Mouse (Mus musculus): ENCODE data around the gene Pcgf1.

Gene Pcgf1

GRCm38 (mm10) chr6:83101688-83102556, 24.3 kb downstream of the Pcgf1 start:
- peak; percentile 67 for DNase-seq (ENCODE audit: low read depth)

GRCm38 (mm10) chr6:83103130-83103650, 25.5 kb downstream of the Pcgf1 start:
- no peak for DNase-seq (ENCODE audit: low read depth)

DNA sequence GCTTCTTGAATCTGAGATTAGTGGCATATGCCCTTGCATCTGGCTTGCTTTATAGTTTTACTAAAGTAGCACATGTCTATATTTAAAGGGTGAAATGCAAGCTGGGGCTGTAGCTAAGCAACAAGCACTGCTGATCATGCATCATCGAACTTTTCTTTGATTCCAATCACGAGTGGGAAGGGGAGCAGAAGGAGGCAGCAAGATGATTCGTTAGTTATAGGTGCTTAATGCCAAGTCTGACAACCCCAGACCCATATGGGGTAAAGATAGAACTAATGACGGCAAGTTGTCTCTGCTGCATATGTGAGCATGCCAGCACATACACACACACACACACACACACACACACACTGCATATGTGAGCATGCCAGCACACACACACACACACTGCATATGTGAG, 26.5 kb downstream of the Pcgf1 start:
- no peak for DNase-seq (ENCODE audit: low read depth)

DNA sequence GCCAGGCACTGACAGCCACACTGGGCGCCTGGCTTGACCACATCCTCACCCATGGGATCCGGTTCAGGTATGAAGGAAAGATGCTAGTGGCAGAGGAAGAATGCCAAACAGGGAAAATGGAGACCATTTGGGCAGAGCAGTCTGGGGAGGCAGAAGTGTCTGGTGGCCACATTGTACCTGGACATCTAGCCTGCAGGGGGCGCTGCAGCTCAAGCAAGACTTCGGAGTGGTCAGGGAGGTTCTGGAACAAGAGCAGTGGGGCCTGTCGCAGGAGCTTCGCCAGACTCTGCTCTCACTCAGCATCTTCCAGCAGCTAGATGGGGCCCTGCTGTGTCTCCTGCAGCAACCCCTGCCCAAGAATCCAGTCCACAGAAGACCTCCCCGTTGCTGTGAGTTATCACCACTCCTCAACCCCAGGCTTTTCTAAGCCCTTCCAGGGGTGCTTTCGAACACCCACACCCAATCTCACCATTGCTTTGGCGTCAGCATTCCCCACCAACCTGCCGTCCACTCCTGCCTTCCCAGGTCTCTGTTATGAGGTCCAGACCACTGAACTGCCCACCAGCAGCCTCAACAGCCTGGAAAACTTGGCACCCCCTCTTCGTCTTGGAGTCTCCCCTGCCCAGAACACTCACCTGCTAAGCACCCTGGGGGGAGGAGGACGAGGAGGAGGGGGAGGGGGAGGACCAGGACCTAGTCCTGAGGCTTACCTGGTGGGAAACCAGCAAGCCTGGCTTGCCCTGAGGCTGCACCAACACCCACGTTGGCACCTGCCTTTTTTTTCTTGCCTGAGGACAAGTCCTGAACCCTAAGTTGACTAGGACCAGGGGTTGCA, 30.1 kb downstream of the Pcgf1 start:
- DNase-seq (ENCODE audit: low read depth) = peak; percentile 89

- peak; percentile 82 for DNase-seq (ENCODE audit: low read depth)
Observed at GRCm38 (mm10) chr6:83108762-83109668, 31.3 kb downstream of the Pcgf1 start, which contains the start of gene Mrpl53. Gene Mrpl53 (plus strand): TSS chr6:83109040.

GRCm38 (mm10) chr6:83111510-83112136, 34.0 kb downstream of the Pcgf1 start:
- DNase-seq (ENCODE audit: low read depth) = no peak

DNA sequence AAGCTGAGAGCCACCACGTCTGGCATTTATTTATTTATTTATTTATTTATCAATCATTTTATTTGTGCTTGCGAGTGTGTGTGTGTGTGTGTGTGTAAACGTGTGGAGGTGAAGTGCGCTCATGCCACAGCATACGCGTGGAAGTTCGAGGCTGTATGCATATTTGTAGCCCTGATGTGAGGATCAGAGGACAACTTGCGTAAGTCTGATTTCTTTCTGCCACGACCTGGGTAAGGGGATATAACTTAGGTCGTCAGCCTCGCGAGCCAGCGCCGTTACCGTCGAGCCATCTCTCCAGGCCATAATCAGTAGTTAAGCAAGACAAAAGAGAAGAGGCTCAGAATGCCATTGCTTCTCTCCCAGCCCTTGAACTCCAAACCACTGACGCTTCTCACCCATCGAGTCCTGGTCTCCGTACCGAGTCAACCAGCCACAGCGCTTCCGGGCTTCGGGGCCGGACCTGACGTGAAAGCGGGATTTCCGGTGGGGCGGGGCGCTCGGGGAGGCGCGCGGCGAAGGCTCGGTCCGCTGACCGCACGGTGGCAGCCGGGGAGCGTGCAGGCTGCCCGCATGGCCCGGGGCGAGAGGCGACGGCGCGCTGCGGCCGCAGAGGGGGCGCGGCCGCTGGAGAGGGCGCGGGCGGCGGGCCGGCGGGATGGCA, 37.5 kb downstream of the Pcgf1 start, which contains the start of gene Mogs:
Gene Mogs, plus strand, starts transcription at position 486 of the 661 bp plus-strand sequence.
- DNase-seq (ENCODE audit: low read depth) = peak; percentile 91

DNA sequence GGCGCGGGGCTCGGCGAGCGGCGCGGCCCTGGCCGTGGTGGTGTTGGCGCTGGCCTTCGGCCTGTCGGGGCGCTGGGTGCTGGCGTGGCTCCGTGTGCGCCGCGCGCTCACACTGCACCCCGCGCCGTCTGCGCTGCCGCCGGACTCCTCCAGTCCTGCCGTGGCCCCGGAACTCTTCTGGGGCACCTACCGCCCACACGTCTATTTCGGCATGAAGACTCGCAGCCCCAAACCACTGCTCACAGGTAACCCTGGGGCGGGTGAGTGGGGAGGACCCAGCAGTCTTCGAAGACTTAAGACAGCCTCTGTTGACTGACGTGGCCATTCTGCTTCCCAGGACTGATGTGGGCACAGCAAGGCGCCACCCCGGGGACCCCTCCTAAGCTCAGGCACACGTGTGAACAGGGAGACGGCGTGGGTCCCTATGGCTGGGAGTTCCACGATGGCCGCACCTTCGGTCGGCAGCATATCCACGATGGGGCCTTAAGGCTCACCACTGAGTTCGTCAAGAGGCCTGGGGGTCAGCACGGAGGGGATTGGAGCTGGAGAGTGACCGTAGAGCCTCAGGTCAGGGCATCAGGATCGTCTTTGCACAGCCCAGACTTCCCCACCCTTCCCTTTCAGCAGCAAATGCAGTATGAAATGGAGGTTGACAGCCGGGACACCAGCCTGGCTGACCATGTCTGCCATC, 38.2 kb downstream of the Pcgf1 start:
- peak; percentile 35 for DNase-seq (ENCODE audit: low read depth)

GRCm38 (mm10) chr6:83116373-83117164, 38.9 kb downstream of the Pcgf1 start:
- DNase-seq (ENCODE audit: low read depth) = no peak

DNA sequence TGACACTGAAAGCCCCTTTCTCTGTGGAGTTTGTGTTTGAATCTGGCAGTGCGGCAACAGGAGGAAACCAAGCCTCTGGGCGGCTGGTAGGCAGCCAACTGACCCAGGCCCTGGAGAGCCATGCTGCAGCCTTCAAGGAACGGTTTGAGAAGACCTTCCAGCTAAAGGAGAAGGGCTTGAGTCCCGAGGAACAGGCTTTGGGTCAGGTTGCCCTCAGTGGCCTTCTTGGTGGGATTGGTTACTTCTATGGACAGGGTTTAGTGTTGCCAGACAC, 39.4 kb downstream of the Pcgf1 start:
- no peak for DNase-seq (ENCODE audit: low read depth)

DNA sequence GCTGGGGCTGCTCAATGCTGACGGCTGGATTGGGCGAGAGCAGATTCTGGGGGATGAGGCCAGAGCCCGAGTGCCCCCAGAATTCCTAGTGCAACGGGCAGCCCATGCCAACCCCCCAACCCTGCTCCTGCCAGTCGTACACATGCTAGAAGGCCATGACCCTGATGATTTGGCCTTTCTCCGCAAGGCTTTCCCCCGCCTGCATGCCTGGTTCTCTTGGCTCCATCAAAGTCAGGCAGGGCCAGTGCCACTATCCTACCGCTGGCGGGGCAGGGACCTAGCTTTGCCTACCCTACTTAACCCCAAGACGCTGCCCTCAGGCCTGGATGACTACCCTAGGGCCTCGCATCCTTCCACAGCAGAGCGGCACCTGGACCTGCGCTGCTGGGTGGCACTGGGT, 39.9 kb downstream of the Pcgf1 start:
- DNase-seq (ENCODE audit: low read depth) = no peak

DNA sequence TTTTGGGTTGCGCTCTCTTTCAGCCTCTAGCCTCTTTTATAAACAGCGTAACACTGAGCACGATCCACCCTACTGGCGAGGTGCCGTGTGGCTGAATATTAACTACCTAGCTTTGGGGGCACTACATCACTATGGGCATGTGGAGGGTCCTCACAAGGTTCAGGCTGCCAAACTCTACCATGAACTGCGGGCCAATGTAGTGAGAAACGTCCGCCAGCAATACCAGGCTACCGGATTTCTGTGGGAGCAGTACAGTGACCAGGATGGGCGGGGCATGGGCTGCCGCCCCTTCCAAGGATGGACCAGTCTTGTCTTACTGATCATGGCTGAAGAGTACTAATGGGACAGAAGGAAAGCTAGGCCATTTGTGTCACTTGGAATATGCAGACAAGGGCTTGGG, 40.7 kb downstream of the Pcgf1 start:
- DNase-seq (ENCODE audit: low read depth) = no peak

- DNase-seq (ENCODE audit: low read depth) = peak; percentile 90
Observed at GRCm38 (mm10) chr6:83118825-83119733, 41.4 kb downstream of the Pcgf1 start.

DNA sequence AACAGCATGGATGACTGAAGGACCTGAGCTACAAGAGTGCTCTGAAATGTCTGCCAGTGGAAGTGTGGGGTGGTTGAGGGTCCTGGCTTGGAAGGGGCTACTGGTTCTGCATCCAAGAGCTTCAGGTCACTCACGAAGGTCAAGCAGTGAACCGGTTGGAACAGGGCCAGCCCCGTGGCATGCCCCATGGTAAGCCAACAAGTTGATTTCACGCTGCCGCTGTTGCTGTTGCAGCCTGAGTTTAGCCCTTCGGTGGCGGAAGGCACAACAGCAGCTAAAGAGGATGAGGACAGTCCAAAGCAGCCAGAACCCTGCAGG, 42.0 kb downstream of the Pcgf1 start:
- DNase-seq (ENCODE audit: low read depth) = no peak

- DNase-seq (ENCODE audit: low read depth) = peak; percentile 100
Observed at GRCm38 (mm10) chr6:83120930-83121862, 43.5 kb downstream of the Pcgf1 start, which contains the start of gene Wbp1. Gene Wbp1 (minus strand): TSS chr6:83121559.

DNA sequence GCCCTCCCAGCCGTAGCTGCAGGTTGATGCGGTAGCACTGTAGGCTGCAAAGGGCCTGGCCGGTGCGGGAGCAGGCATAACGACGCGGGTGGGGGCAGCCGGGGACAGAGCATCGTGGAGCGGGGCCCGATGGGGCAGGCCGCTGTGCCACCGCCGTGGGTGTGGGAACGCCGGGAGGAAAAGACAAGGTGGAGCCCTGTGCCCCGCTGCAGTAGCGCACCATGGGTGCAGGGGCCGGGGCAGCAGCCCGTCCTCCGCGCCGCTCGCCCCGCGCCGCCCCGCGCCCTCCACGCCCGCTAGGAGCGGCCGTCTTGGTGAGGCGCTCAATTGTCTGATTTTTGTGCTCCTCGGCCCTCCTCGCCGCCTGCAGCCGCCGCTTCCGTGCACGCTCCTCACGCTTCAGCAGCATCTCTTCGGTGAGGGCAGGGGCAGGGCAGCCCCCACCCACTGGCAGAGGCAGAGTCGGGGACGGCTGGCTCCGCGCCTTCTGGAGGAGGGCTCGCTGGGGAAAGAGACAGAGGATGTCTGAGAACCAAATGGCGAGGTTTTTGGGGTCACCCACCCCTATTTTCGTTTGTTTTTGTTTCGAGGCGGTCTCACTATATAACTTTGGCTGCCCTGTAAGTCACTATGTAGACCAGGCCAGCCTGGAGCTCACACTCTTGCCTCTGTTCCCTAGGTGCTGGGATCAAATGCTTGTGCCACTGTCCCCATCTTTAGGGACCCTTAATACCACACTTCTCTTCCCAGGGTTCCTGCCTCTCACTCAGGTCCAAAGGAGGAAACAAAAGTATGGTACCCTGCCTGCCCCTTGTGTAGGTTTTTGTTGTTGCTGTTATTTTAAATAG, 44.4 kb downstream of the Pcgf1 start:
- no peak for DNase-seq (ENCODE audit: low read depth)
